Mouse (Mus musculus) ES-Bruce4 (cell line): ENCODE results near the gene Heg1. TPM values are rescaled to one million over a fixed set of nuclear protein-coding genes. Genes with fewer than 3 reads are reported as not detected.

Source experiments
- H3K27ac ChIP-seq: 2 replicates; pipeline ENCODE4 v1.5.1; 2012; ENCODE audit warnings: low read length, inconsistent platforms; ENCODE audit not compliant: insufficient read depth
- H3K27me3 ChIP-seq: 2 replicates; pipeline ENCODE4 v1.6.1; 2012; ENCODE audit warnings: mild to moderate bottlenecking, low read length, inconsistent platforms; ENCODE audit not compliant: control insufficient read depth, poor library complexity, insufficient read depth, severe bottlenecking
- H3K36me3 ChIP-seq: 2 replicates; pipeline ENCODE4 v1.6.1; 2012; ENCODE audit warnings: inconsistent platforms, mild to moderate bottlenecking, low read length, moderate library complexity; ENCODE audit not compliant: control insufficient read depth, poor library complexity, insufficient read depth, severe bottlenecking
- H3K4me1 ChIP-seq: one replicate; pipeline ENCODE4 v1.8.1; 2011; ENCODE audit warnings: low read length; ENCODE audit not compliant: control insufficient read depth, insufficient read depth
- H3K4me3 ChIP-seq: 2 replicates; pipeline ENCODE4 v1.5.1; 2011; ENCODE audit warnings: low read depth, mild to moderate bottlenecking, low read length
- H3K9ac ChIP-seq: 2 replicates; pipeline ENCODE4 v1.6.1; 2012; ENCODE audit warnings: low read depth, mild to moderate bottlenecking, inconsistent platforms; ENCODE audit not compliant: poor library complexity, severe bottlenecking
- H3K9me3 ChIP-seq: replicated peaks from 2 replicates; pipeline ENCODE4 v1.6.1; 2012; ENCODE audit warnings: mild to moderate bottlenecking, low read length, inconsistent platforms; ENCODE audit not compliant: control insufficient read depth, poor library complexity, insufficient read depth, severe bottlenecking
- CTCF ChIP-seq: IDR thresholded peaks from one replicate; pipeline ENCODE4 v1.8.1; 2011; ENCODE audit warnings: low read depth, low read length
- EP300 ChIP-seq: IDR thresholded peaks from 2 replicates; pipeline ENCODE4 v1.6.1; 2011; ENCODE audit warnings: low read depth, low read length; ENCODE audit not compliant: insufficient read depth
- POLR2A ChIP-seq: IDR thresholded peaks from one replicate; pipeline ENCODE4 v1.8.1; 2011; ENCODE audit warnings: low read length; ENCODE audit not compliant: insufficient read depth
- polyA plus RNA-seq: library from polyadenylated mRNA; stranded (reverse); fragments of >200 nt; gene quantifications from 2 replicates; pipeline ENCODE4 v1.2.4, GENCODE M21; 2011; ENCODE audit warnings: low read depth; ENCODE audit not compliant: missing spikeins, insufficient read depth, insufficient read length

Gene Heg1
- polyA plus RNA-seq, 1 experiment: 21.7 TPM

GRCm38 (mm10) chr16:33668448-33668847 lies 15.7 kb upstream of the Heg1 start:
- Histone ChIP-seq H3K4me1 (no peaks in the 10 kb centered on the region), H3K4me3 (no peak overlapping the region), H3K27ac (no peak overlapping the region), H3K27me3 (no peaks in the 10 kb centered on the region), H3K9ac (no peak overlapping the region), H3K36me3 (no peaks in the 10 kb centered on the region), H3K9me3 (0 out of 2 replicates have a peak, but pooled peaks cover 2% of the 10 kb centered on the region)
- TF ChIP-seq EP300 (no peak), CTCF (no peak), POLR2A (no peak)

GRCm38 (mm10) chr16:33669072-33669471 lies 15.1 kb upstream of the Heg1 start:
- Histone ChIP-seq H3K27ac (no peak overlapping the region), H3K4me1 (no peaks in the 10 kb centered on the region), H3K27me3 (no peaks in the 10 kb centered on the region), H3K9ac (no peak overlapping the region), H3K4me3 (no peak overlapping the region), H3K9me3 (0 out of 2 replicates have a peak, but pooled peaks cover 2% of the 10 kb centered on the region), H3K36me3 (no peaks in the 10 kb centered on the region)
- TF ChIP-seq CTCF (no peak), POLR2A (no peak), EP300 (no peak)

- TF ChIP-seq CTCF: no peak
- no peak for TF ChIP-seq EP300
- TF ChIP-seq POLR2A: no peak
- H3K27ac ChIP-seq: no peak overlapping the region
- H3K27me3 ChIP-seq: no peaks in the 10 kb centered on the region
- no peak overlapping the region for H3K9ac ChIP-seq
- H3K36me3 ChIP-seq: no peaks in the 10 kb centered on the region
- H3K4me1 ChIP-seq: no peaks in the 10 kb centered on the region
- 0 out of 2 replicates have a peak, but pooled peaks cover 2% of the 10 kb centered on the region for H3K9me3 ChIP-seq
- no peak overlapping the region for H3K4me3 ChIP-seq
Measured at GRCm38 (mm10) chr16:33670340-33670739, 13.8 kb upstream of the Heg1 start.

GRCm38 (mm10) chr16:33670933-33671332 lies 13.2 kb upstream of the Heg1 start:
- Histone ChIP-seq H3K36me3 (no peaks in the 10 kb centered on the region), H3K9me3 (0 out of 2 replicates have a peak, but pooled peaks cover 2% of the 10 kb centered on the region), H3K4me3 (no peak overlapping the region), H3K9ac (no peak overlapping the region), H3K27ac (no peak overlapping the region), H3K27me3 (no peaks in the 10 kb centered on the region), H3K4me1 (no peaks in the 10 kb centered on the region)
- TF ChIP-seq CTCF (no peak), EP300 (no peak), POLR2A (no peak)

GRCm38 (mm10) chr16:33672188-33672587 lies 12.0 kb upstream of the Heg1 start:
- Histone ChIP-seq H3K9me3 (0 out of 2 replicates have a peak, but pooled peaks cover 2% of the 10 kb centered on the region), H3K27me3 (no peaks in the 10 kb centered on the region), H3K4me1 (peaks cover 2% of the 10 kb centered on the region), H3K4me3 (no peak overlapping the region), H3K9ac (no peak overlapping the region), H3K36me3 (no peaks in the 10 kb centered on the region), H3K27ac (no peak overlapping the region)
- TF ChIP-seq CTCF: no peak
- TF ChIP-seq POLR2A: no peak
- no peak for TF ChIP-seq EP300

- Histone ChIP-seq H3K4me3 (no peak overlapping the region), H3K9me3 (0 out of 2 replicates have a peak, but pooled peaks cover 2% of the 10 kb centered on the region), H3K27me3 (no peaks in the 10 kb centered on the region), H3K4me1 (peaks cover 2% of the 10 kb centered on the region), H3K9ac (no peak overlapping the region), H3K36me3 (no peaks in the 10 kb centered on the region), H3K27ac (no peak overlapping the region)
- TF ChIP-seq CTCF (no peak), POLR2A (no peak), EP300 (no peak)
Measured at GRCm38 (mm10) chr16:33672643-33673042, 11.5 kb upstream of the Heg1 start.
